Mouse (Mus musculus) liver, embryonic 15.5 days (tissue): Measurements from ENCODE around the gene Gm45618. TPM values are rescaled to one million over a fixed set of nuclear protein-coding genes. Genes with fewer than 3 reads are reported as not detected.
A peak's percentile ranks its signal among the peaks of the same experiment; 100 is the strongest.
"Not testable (repeated sequence)": the region's sequence is repeated elsewhere in the genome, so short reads cannot be mapped to it uniquely, and the experiment has no call there.

ENCODE experiments used
- ATAC-seq: fragments of 200-750 bp; cut with Nextera tagmentation; 2 replicates; pipeline ENCODE4 v1.8.0; 2017; ENCODE audit warnings: moderate number of reproducible peaks, mild to moderate bottlenecking, moderate library complexity; ENCODE audit not compliant: insufficient read depth
- H3K27ac ChIP-seq: fragments of 300-500 bp; sonication (generic); replicated peaks from 2 replicates; pipeline ENCODE4 v1.5.1; 2015; ENCODE audit warnings: mild to moderate bottlenecking, inconsistent platforms
- H3K27me3 ChIP-seq: fragments of 300-500 bp; sonication (generic); 2 replicates; pipeline ENCODE4 v1.6.1; 2015; ENCODE audit warnings: mild to moderate bottlenecking, inconsistent platforms
- H3K36me3 ChIP-seq: fragments of 300-500 bp; sonication (generic); replicated peaks from 2 replicates; pipeline ENCODE4 v1.6.1; 2015; ENCODE audit warnings: moderate library complexity, mild to moderate bottlenecking, inconsistent platforms
- H3K4me1 ChIP-seq: fragments of 300-500 bp; sonication (generic); replicated peaks from 2 replicates; pipeline ENCODE4 v1.6.1; 2015; ENCODE audit warnings: inconsistent platforms
- H3K4me2 ChIP-seq: fragments of 300-500 bp; sonication (generic); 2 replicates; pipeline ENCODE4 v1.6.1; 2015; ENCODE audit warnings: moderate library complexity, mild to moderate bottlenecking, inconsistent platforms
- H3K4me3 ChIP-seq: fragments of 300-500 bp; sonication (generic); replicated peaks from 2 replicates; pipeline ENCODE4 v1.5.1; 2015; ENCODE audit warnings: mild to moderate bottlenecking, inconsistent platforms
- H3K9ac ChIP-seq: fragments of 300-500 bp; sonication (generic); 2 replicates; pipeline ENCODE4 v1.6.1; 2015; ENCODE audit warnings: moderate library complexity, mild to moderate bottlenecking, inconsistent platforms
- H3K9me3 ChIP-seq: fragments of 300-500 bp; sonication (generic); replicated peaks from 2 replicates; pipeline ENCODE4 v1.6.1; 2016; ENCODE audit warnings: inconsistent platforms
- WGBS: fragments of 180-500 bp; shearing (Covaris S2); methylation state at CpG from one replicate; pipeline ENCODE4 v1.1.7; 2015; ENCODE audit warnings: mixed read lengths; ENCODE audit not compliant: insufficient replicate concordance; 5-methylcytosine and 5-hydroxymethylcytosine counted together
- polyA plus RNA-seq: library from polyadenylated mRNA; unstranded; fragments of >200 nt; fragmentation: Nextera tagmentation; extraction: Ambion mirVana; gene quantifications from 2 replicates; pipeline ENCODE4 v1.2.1, GENCODE M21; 2015

Gm45618 gene
- polyA plus RNA-seq, 1 experiment from 2014 or later, result not detected

GRCm38 (mm10) chr7:142140696-142141095 is 20.2 kb upstream of the Gm45618 start:
- H3K4me1 ChIP-seq, result no peaks in the 10 kb centered on the region
- no peak overlapping the region for H3K4me2 ChIP-seq
- H3K27me3 ChIP-seq, result no peaks in the 10 kb centered on the region
- H3K4me3 ChIP-seq, result no peak overlapping the region
- no peaks in the 10 kb centered on the region for H3K9me3 ChIP-seq
- WGBS, result 8% methylated on average over 1 of the region's 1 CpGs
- ATAC-seq, result no peak
- no peaks in the 10 kb centered on the region for H3K36me3 ChIP-seq
- H3K9ac ChIP-seq, result no peak overlapping the region
- no peak overlapping the region for H3K27ac ChIP-seq

GRCm38 (mm10) chr7:142135934-142136333 is 15.4 kb upstream of the Gm45618 start, which contains the start of gene Gm39115:
Gene Gm39115, minus strand, starts transcription at chr7:142136034.
- WGBS, result 9% methylated on average over 2 of the region's 2 CpGs
- ATAC-seq, H3K4me2 ChIP-seq, H3K27me3 ChIP-seq, H3K36me3 ChIP-seq, H3K9ac ChIP-seq, H3K4me1 ChIP-seq, H3K9me3 ChIP-seq, H3K4me3 ChIP-seq, H3K27ac ChIP-seq: not testable (repeated sequence)

- Histone ChIP-seq H3K4me1 (no peaks in the 10 kb centered on the region), H3K36me3 (no peaks in the 10 kb centered on the region), H3K27ac (no peak overlapping the region), H3K4me3 (no peak overlapping the region), H3K4me2 (no peak overlapping the region), H3K9ac (no peak overlapping the region), H3K9me3 (no peaks in the 10 kb centered on the region), H3K27me3 (peaks cover 7% of the 10 kb centered on the region; the same call in 1 of the 2 replicates)
- ATAC-seq, result no peak
- WGBS, result 39% methylated on average over 4 of the region's 4 CpGs
Measured at GRCm38 (mm10) chr7:142134206-142134995, 13.9 kb upstream of the Gm45618 start.

DNA sequence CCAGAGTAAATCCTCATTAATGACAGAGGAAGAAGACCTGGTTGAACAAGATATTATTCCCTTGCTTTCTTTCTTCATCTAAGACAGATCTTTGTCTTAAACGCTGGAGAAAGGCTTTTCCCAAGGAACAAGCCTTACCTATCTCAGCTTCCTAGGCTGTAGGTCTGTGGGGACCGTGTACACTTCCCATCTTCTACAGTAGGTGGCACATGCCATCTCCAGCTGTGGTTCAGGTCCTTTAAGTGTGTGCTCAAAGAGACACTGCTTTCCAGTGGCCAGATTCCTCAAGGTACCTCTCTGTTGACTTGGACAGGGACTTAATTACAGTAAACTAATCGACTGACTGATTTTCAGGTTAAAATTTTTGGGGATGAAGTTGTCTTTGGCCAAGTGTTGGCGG is 8.3 kb upstream of the Gm45618 start:
- H3K27me3 ChIP-seq, result peaks cover 9% of the 10 kb centered on the region; the same call in 1 of the 2 replicates
- H3K4me2 ChIP-seq, result no peak overlapping the region
- 38% methylated on average over 4 of the region's 4 CpGs for WGBS
- H3K4me3 ChIP-seq, result no peak overlapping the region
- no peak for ATAC-seq
- H3K9me3 ChIP-seq, result no peaks in the 10 kb centered on the region
- no peak overlapping the region for H3K27ac ChIP-seq
- H3K9ac ChIP-seq, result no peak overlapping the region
- no peaks in the 10 kb centered on the region for H3K36me3 ChIP-seq
- no peaks in the 10 kb centered on the region for H3K4me1 ChIP-seq

GRCm38 (mm10) chr7:142119632-142120031 is 897 bp downstream of the Gm45618 start:
- H3K36me3 ChIP-seq, result no peaks in the 10 kb centered on the region
- H3K4me2 ChIP-seq, result no peak overlapping the region
- H3K27ac ChIP-seq, result no peak overlapping the region
- H3K9me3 ChIP-seq, result no peaks in the 10 kb centered on the region
- no peaks in the 10 kb centered on the region for H3K4me1 ChIP-seq
- H3K27me3 ChIP-seq, result no peaks in the 10 kb centered on the region; the same call in 1 of the 2 replicates
- H3K4me3 ChIP-seq, result no peak overlapping the region
- no peak for ATAC-seq
- H3K9ac ChIP-seq, result no peak overlapping the region
- WGBS, result 7% methylated on average over 5 of the region's 5 CpGs

DNA sequence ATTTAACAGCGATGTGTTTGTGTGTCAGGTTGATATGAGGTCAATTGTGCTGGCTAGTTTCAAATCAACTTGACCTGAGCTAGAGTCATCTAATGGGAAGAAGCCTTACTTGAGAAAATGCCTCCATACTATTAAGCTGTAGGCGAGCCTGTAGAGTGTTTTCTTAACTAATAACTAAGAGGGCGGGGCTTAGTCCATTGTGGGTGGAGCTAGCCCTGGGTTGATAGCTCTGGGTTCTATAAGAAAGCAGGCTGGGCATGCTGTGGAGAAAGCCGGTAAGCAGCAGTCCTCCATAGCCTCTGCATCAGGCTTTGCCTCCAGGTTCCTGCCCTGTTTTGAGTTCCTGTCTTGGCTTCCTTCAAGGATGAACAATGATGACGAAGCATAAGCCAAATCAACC is 15.8 kb downstream of the Gm45618 start:
- no peak overlapping the region for H3K9ac ChIP-seq
- no peaks in the 10 kb centered on the region for H3K4me1 ChIP-seq
- no peak for ATAC-seq
- peaks cover 41% of the 10 kb centered on the region for H3K27me3 ChIP-seq
- H3K27ac ChIP-seq, result no peak overlapping the region
- no peak overlapping the region for H3K4me2 ChIP-seq
- H3K4me3 ChIP-seq, result no peak overlapping the region
- no peaks in the 10 kb centered on the region for H3K9me3 ChIP-seq
- 40% methylated on average over 5 of the region's 5 CpGs for WGBS
- H3K36me3 ChIP-seq, result no peaks in the 10 kb centered on the region

DNA sequence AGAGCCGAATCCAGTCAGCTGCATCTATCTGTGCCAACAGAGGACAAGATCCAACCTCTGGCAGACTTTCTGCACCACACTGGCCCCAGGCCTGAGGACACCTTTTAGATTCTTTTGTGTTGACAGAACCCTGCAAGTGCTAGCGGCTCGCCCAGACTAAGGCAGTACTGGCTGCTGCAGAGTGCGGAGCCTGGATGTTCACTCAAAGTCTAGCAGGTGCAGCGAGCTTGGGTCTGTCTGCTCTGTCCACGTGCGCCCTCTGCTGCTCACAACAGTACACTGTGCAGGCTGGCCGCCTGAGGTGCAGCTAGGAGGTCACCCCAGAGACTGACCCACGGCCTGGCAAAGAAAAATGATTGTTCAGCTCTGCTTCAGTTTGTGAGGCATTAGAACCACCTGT is 22.8 kb downstream of the Gm45618 start:
- peaks cover 33% of the 10 kb centered on the region for H3K4me1 ChIP-seq
- H3K9me3 ChIP-seq, result no peaks in the 10 kb centered on the region
- H3K27me3 ChIP-seq, result peaks cover 92% of the 10 kb centered on the region
- H3K4me2 ChIP-seq, result no peak overlapping the region
- H3K36me3 ChIP-seq, result no peaks in the 10 kb centered on the region
- no peak overlapping the region for H3K27ac ChIP-seq
- WGBS, result 9% methylated on average over 9 of the region's 9 CpGs
- no peak overlapping the region for H3K9ac ChIP-seq
- no peak overlapping the region for H3K4me3 ChIP-seq
- ATAC-seq, result 0 out of 2 replicates have a peak, but pooled peaks have one; percentile 24

GRCm38 (mm10) chr7:142096701-142097100 is 23.8 kb downstream of the Gm45618 start:
- Histone ChIP-seq H3K36me3 (no peaks in the 10 kb centered on the region), H3K9me3 (no peaks in the 10 kb centered on the region), H3K27ac (no peak overlapping the region), H3K4me2 (no peak overlapping the region), H3K9ac (no peak overlapping the region), H3K27me3 (peaks cover 100% of the 10 kb centered on the region), H3K4me1 (peaks cover 43% of the 10 kb centered on the region), H3K4me3 (no peak overlapping the region)
- WGBS, result 51% methylated on average over 4 of the region's 4 CpGs
- no peak for ATAC-seq

- Histone ChIP-seq H3K27me3 (peaks cover 100% of the 10 kb centered on the region), H3K27ac (peak within 1 kb of the TSS; percentile 84)
Measured at GRCm38 (mm10) chr7:142095183-142095931, 25.2 kb downstream of the Gm45618 start, which contains the start of gene Dusp8. Gene Dusp8, minus strand, starts transcription at chr7:142095843.

DNA sequence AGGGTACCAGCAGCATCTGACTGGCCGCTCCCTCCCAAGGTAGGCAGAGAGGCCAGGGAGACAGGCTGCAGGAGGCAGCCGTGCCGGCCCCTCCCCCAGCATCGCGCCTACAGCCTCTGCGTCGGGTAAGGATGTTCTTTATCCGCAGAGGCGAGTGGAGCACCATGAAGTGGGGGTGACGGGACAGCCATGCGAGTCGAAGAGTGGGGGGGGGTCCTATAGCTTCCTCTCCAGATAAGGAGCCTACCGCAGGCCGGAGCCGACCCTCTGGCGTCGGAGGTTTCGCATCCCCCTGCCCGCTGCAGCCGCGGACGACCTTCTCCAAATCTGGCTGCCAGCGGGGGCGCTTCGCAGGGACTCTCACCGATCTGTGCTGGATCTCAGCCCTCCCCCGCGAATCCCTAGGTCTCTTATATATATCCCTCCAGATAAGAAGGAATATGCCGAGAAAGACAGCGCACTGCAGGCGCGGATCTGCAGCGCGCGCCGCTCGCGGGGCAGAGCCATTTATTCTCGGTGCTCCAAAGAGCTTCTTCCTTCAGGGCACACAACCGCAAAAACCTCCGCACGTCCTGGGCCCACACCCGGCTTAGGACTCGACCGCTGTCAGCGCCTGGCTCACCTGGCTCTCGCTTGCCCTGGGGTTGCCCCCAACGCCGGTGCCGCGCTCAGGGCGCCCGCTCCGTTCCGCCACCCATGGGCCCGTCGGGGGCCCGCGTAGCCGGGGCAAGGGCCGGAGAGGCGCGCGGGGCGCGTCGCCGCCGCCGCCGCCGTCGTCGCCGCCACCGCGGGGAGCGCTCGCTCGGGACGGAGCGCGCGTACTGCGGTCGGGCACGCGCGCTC is 26.0 kb downstream of the Gm45618 start:
- peak overlapping the region; percentile 97 for H3K4me2 ChIP-seq
- peak overlapping the region; percentile 98 for H3K9ac ChIP-seq
- H3K27ac ChIP-seq, result peak overlapping the region; percentile 84
- H3K9me3 ChIP-seq, result no peaks in the 10 kb centered on the region
- WGBS, result under 1% methylated on average over 89 of the region's 89 CpGs
- ATAC-seq, result peak; percentile 72
- H3K4me1 ChIP-seq, result peaks cover 60% of the 10 kb centered on the region
- H3K36me3 ChIP-seq, result no peaks in the 10 kb centered on the region
- H3K27me3 ChIP-seq, result peaks cover 100% of the 10 kb centered on the region
- H3K4me3 ChIP-seq, result peak overlapping the region; percentile 87

More at GRCm38 (mm10) chr7:142095183-142095931, 25.2 kb downstream of the Gm45618 start, which contains the start of gene Dusp8:
- ATAC-seq, result peak; percentile 83
- Histone ChIP-seq H3K36me3 (no peaks in the 10 kb centered on the region), H3K9ac (peak within 1 kb of the TSS; percentile 98), H3K4me2 (peak within 1 kb of the TSS; percentile 97), H3K4me1 (peaks cover 51% of the 10 kb centered on the region), H3K4me3 (peak within 1 kb of the TSS; percentile 87), H3K9me3 (no peaks in the 10 kb centered on the region)
- under 1% methylated on average over 58 of the region's 63 CpGs for WGBS
